Mouse (Mus musculus) lung, adult 2 months (tissue): ENCODE measurements around the gene Ppard. TPM values are rescaled to one million over a fixed set of nuclear protein-coding genes. Genes with fewer than 3 reads are reported as not detected.

Experiments
- DNase-seq: peaks from one replicate; pipeline ENCODE4 v3.0.0; 2022
- H3K4me1 ChIP-seq: fragments of 200-500 bp; 2 replicates; pipeline ENCODE4 v1.6.1; 2011; ENCODE audit warnings: low read length; ENCODE audit not compliant: control insufficient read depth, insufficient read depth
- H3K4me3 ChIP-seq: fragments of 200-500 bp; replicated peaks from 2 replicates; pipeline ENCODE3; 2011; ENCODE audit warnings: low read depth, mild to moderate bottlenecking, control low read depth, low read length; ENCODE audit errors: extremely low read depth
- CTCF ChIP-seq: fragments of 200-500 bp; IDR thresholded peaks from 2 replicates; pipeline ENCODE4 v1.5.1; 2011; ENCODE audit warnings: mild to moderate bottlenecking, low read length, control low read depth; ENCODE audit not compliant: insufficient read depth
- POLR2A ChIP-seq: fragments of 200-500 bp; IDR thresholded peaks from 2 replicates; pipeline ENCODE4 v1.6.1; 2011; ENCODE audit warnings: low read depth, mild to moderate bottlenecking, control low read depth, low read length, borderline replicate concordance; ENCODE audit errors: extremely low read depth
- WGBS: fragments of 180-500 bp; shearing (Covaris S2); methylation state at CpG from one replicate; pipeline ENCODE4 v1.1.7; 2018; 5-methylcytosine and 5-hydroxymethylcytosine counted together
- polyA plus RNA-seq: library from polyadenylated mRNA; depleted of rRNA; stranded (reverse); fragments of >200 nt; gene quantifications from 2 replicates; pipeline ENCODE4 v1.2.3, GENCODE M21; 2012

Gene Ppard
- polyA plus RNA-seq, 1 experiment, result 41.7 TPM

DNA sequence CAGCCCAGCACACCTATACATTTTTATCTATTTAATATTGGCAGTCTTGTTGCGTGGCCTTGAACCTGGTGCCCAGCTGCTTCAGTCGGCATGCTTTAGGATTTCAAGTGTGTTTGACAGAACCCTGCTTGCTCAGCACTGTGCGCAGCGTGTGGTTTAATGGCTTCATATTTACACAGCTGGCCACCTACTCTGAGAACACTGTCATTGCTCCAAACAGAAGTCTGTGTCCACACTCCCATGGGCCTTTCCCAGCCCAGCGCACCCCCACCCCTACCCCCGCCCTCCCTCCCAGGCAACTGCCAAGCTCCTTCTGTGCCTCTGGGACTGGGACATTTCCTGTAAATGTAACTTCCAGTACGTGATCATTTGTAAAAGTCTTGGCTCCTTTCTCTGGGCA, 20.7 kb downstream of the Ppard start:
- DNase-seq, result no peak
- no peak for TF ChIP-seq CTCF
- TF ChIP-seq POLR2A, result no peak
- no peak overlapping the region for H3K4me3 ChIP-seq
- WGBS, result 53% methylated on average over 7 of the region's 7 CpGs
- peaks cover 11% of the 10 kb centered on the region for H3K4me1 ChIP-seq

DNA sequence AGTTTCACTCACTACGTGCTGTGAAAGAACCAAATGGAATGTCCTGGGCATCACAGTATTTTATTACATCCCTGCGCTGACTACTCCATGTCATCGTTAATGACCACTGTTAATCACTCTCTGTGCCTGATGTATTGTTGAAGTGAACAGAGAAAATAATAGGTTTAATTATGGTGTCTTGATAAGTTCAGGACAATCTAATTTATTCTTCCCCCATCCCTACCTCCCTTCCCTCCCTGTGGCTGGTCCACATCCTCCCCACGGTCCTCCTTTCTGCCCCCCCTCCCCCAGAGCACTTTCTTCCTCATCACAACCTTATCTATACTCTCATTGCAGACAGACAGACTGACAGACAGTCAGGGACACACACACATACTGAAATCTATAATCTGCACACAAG, 22.3 kb downstream of the Ppard start:
- TF ChIP-seq POLR2A, result no peak
- no peak for TF ChIP-seq CTCF
- Histone ChIP-seq H3K4me3 (no peak overlapping the region), H3K4me1 (peaks cover 8% of the 10 kb centered on the region)
- DNase-seq, result no peak
- WGBS, result 79% methylated on average over 4 of the region's 4 CpGs

DNA sequence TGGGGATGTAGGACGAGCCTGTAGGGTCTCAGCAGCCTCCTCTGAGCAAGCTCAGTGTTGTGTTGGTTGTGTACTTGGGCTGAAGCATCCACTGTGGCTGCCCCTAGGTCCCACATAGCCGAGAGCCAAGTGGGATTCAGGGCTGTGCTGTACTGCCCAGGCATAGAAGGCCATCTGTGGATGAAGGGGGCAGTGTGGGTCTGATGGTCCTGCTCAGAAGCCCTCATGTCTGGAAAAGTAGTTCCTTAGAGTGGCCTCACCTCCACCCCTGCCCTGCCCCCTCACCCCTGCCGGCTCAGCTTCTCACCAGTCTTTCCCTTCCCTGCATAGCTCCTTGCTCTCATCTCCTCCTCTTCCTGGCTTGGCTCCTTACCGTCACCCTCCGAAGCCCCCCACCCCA, 23.2 kb downstream of the Ppard start:
- no peak for DNase-seq
- no peak overlapping the region for H3K4me3 ChIP-seq
- WGBS, result 42% methylated on average over 5 of the region's 5 CpGs

DNA sequence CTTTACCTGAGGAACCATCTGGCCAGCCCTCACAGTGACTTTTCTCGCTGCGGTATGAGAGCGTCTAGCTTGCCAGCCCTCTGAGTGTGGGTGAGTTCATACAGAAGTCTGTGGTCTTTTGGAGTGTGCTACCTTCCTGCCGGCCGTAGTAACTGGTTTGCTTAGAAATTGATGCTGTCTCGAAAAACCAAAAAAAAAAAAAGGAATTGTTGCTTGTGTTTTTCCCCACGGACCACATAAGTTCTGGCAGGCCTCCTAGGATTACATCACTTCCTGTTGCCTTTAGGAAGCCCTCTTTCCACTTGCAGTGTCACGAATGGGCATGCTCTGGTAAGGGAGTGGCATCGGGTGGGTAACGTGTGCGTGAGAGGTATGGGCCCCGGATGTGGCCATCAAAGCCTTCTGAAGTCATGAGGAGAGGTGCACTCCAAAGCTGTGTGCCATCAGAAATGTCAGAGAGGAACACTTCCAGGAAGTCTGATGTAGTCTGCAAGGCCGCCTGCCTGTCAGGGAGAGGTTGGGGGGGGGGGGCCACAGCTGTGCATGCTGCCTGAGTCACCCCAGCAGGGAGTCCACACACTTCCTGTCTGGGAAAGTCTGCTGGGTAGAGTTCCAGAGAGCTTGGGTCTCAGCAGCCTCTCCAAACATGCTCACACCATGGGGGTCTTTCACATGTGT, 24.3 kb downstream of the Ppard start:
- Histone ChIP-seq H3K4me3 (peak overlapping the region; percentile 40), H3K4me1 (peaks cover 8% of the 10 kb centered on the region)
- DNase-seq, result peak; percentile 37
- WGBS, result 7% methylated on average over 13 of the region's 13 CpGs
- no peak for TF ChIP-seq CTCF
- TF ChIP-seq POLR2A, result no peak

More for the DNA sequence above, 23.2 kb downstream of the Ppard start:
- TF ChIP-seq CTCF (no peak), POLR2A (no peak)
- peaks cover 8% of the 10 kb centered on the region for H3K4me1 ChIP-seq

DNA sequence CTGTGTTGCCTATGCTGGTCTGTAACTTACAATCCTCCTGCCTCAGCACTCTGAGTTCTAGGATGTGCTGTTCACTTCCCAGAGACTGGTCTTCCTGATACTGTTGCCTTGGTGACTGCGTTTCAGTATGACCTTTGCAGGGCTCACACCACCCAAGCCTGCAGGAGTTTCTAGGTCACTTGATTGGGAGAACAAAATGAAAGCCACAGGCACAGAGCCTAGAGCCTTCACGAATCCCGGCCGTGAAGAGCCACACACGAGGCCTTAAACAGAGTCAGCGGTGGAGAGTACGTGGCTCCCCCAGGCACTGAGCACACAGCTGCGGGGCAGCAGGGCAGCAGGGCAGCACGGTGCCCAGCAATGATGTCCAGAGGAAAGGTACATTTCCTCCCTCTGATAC, 25.8 kb downstream of the Ppard start:
- TF ChIP-seq POLR2A, result no peak
- no peak for TF ChIP-seq CTCF
- H3K4me3 ChIP-seq, result no peak overlapping the region
- 86% methylated on average over 9 of the region's 9 CpGs for WGBS
- H3K4me1 ChIP-seq, result peaks cover 8% of the 10 kb centered on the region
- DNase-seq, result no peak

DNA sequence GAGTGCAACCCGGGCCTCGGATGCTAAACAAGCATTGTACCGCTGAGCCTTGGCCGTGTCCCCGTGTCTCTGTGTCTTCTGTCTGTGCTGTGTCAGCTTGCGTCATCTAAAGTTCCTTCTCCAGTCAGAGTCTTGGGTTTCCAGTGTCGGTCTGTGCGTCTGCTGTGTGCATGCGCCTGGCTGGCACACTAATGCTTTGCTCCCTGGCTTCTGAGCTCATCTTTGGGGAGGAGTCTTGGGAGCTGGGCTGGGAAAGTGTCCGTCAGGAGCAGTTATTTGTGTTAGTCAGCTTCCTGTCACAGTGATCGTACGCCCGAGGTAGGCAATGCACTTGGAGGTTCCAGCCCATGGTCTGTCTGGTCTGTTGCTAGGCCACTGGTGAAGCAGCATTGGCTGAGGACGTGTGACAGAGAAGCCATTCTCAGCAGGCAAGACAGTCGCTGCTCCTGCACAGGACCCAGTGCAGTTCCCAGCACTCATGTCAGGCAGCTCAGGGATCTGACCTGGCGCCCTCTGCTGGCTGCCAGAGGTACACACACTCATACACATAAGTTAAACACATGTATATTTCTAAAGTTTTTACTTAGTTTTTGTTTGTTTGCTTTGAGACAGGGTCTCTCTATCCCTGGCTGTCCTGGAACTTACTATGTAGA, 27.5 kb downstream of the Ppard start:
- TF ChIP-seq POLR2A (no peak), CTCF (peak; percentile 58)
- no peak for DNase-seq
- H3K4me1 ChIP-seq, result peaks cover 8% of the 10 kb centered on the region
- no peak overlapping the region for H3K4me3 ChIP-seq
- WGBS, result 75% methylated on average over 16 of the region's 16 CpGs

DNA sequence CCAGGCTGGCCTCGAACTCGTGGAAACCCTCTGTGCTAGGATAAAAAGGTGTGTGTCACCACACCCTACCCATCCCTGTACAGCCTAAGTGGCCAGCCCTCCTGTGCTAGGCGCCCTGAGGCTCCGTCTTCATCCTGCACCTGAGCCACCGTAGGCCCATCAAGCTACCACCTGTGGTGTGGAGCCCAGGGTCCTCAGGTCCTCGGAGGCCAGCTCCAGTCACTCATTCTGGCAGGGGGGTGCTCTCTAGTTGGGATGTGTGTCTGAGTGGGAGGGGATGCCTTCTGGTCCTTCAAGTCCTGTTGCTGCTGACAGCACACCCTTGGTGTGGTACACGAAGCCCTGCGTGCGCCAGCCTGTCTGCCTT, 28.0 kb downstream of the Ppard start:
- Histone ChIP-seq H3K4me3 (no peak overlapping the region), H3K4me1 (peaks cover 8% of the 10 kb centered on the region)
- DNase-seq, result no peak
- 90% methylated on average over 9 of the region's 9 CpGs for WGBS
- TF ChIP-seq CTCF (no peak), POLR2A (no peak)

DNA sequence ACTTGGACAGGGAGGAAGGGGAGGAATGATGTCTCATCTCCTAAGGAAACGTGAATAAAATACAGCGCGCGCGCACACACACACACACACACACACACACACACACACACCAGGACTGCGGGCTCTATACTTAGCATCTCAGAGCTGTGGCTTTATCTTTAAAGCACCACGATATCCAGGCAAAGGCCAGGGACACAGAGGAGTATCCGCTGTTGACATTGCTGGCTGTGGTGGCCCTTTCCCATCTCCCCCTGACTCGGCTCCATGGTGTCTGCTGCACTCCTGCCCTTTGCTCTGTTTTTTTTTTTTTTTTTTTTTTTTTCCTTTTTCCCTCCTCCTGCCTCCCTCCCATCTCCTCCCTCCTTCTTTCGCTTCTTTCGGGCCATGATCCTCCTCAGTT, 29.3 kb downstream of the Ppard start:
- 65% methylated on average over 11 of the region's 11 CpGs for WGBS
- Histone ChIP-seq H3K4me3 (no peak overlapping the region), H3K4me1 (peaks cover 4% of the 10 kb centered on the region; the same call in 1 of the 2 replicates)
- TF ChIP-seq POLR2A, result no peak
- DNase-seq, result no peak

DNA sequence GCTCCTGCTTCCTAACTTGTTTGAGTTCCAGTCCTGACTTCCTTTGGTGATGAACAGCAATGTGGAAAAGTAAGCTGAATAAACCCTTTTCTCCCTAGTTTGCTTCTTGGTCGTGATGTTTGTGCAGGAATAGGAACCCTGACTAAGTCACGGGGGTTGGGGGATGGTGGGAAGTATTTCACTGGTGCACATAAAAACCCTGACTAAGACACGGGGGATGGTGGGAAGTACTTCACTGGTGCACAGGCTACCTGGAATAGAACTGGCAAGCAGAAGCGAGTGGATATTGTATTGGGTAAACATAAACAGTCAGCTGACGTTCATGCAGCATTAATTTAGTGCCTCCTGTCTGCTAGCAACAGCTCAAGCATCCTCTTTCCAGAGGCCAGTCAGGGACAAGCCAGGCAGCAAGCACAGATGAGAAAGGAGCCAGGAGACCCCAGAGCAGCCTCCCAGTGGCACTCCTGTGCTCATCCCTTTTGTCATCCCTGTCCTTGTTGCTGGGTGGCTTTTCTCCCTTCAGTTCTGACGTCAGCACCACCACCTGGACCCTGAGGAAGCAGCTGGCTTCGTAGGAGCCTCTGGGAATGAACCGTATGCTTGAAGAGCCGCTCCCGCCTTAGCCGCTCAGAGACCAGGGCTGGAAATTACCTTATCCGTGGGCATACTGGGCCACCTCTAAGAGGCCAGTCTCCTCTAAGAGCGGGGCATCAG, 30.8 kb downstream of the Ppard start:
- no peaks in the 10 kb centered on the region for H3K4me1 ChIP-seq
- TF ChIP-seq POLR2A (no peak), CTCF (no peak)
- DNase-seq, result no peak

DNA sequence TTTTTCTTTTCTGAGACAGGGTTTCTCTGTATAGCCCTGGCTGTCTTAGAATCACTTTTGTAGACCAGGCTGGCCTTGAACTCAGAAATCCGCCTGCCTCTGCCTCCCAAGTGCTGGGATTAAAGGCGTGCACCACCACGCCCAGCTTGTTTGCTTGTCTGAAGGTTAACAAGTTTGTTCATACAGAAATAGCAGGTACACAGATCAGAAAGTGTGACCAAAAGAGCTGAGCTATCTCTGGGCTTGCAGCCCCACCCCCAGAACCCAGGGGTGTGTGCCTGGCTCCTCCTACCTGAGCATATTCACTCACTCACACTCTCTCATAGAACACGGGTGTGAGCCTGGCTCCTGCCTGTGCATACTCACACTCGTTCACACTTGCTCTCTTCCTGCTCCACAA, 34.8 kb downstream of the Ppard start:
- WGBS, result 86% methylated on average over 5 of the region's 5 CpGs
- TF ChIP-seq CTCF (no peak), POLR2A (no peak)
- H3K4me1 ChIP-seq, result no peaks in the 10 kb centered on the region; the same call in 1 of the 2 replicates

More for the DNA sequence above, 30.8 kb downstream of the Ppard start:
- no peak overlapping the region for H3K4me3 ChIP-seq
- WGBS, result 59% methylated on average over 13 of the region's 13 CpGs

DNA sequence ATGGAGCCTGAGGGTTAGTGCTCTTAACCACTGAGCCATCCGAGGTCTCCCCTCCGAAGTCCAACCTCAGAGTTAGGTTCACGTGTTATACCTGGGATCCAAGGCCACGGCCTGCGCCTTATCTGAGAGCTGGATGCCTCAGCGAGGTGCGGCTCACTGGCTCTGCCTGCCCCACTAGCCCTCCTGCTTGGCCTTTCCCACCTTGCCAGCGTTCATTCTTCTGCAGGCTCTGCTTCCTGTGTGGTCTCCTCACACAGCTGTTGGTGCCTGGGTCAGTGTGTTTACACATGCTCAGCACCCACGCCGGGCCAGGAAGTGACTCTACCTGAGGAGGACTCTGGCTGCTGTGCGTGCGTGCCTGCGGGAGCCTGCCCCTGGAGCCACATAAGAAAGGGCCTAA, 37.7 kb downstream of the Ppard start:
- DNase-seq, result no peak
- Histone ChIP-seq H3K4me3 (no peak overlapping the region), H3K4me1 (peaks cover 7% of the 10 kb centered on the region)
- WGBS, result 40% methylated on average over 13 of the region's 13 CpGs
- TF ChIP-seq CTCF (no peak), POLR2A (no peak)

More for the DNA sequence above, 34.8 kb downstream of the Ppard start:
- no peak overlapping the region for H3K4me3 ChIP-seq
- DNase-seq, result no peak
